Mouse (Mus musculus): ENCODE measurements around the gene 1700003E16Rik.

Gene 1700003E16Rik

DNA sequence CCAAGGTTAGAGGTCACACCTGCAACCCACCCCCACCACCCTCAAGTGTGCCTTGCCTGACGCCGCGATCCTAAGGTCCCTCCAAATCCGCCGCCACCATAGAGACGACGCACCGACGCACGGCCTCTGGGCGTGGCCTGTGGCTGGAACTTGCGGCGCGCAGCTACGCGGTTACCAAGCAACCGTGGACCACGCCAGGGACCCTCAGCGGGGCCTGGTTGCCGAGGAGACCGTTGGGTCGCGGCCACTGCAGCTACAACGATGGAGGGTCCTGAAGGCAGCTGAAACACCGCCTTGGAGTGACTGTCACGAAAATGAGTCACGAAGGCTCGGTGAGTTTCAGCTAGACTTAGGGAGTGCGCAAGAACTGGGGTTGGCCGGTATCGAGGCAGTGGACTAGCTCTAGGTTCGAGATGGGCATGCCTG is at the start of gene 1700003E16Rik, which contains the start of gene Wdr54:
Gene 1700003E16Rik (plus strand): TSS at position 146 of the 426 bp plus-strand sequence.
Gene Wdr54 (minus strand): TSS at position 139 of the 426 bp plus-strand sequence.
- no peak for DNase-seq (ENCODE audit: low read depth, low spot score)

DNA sequence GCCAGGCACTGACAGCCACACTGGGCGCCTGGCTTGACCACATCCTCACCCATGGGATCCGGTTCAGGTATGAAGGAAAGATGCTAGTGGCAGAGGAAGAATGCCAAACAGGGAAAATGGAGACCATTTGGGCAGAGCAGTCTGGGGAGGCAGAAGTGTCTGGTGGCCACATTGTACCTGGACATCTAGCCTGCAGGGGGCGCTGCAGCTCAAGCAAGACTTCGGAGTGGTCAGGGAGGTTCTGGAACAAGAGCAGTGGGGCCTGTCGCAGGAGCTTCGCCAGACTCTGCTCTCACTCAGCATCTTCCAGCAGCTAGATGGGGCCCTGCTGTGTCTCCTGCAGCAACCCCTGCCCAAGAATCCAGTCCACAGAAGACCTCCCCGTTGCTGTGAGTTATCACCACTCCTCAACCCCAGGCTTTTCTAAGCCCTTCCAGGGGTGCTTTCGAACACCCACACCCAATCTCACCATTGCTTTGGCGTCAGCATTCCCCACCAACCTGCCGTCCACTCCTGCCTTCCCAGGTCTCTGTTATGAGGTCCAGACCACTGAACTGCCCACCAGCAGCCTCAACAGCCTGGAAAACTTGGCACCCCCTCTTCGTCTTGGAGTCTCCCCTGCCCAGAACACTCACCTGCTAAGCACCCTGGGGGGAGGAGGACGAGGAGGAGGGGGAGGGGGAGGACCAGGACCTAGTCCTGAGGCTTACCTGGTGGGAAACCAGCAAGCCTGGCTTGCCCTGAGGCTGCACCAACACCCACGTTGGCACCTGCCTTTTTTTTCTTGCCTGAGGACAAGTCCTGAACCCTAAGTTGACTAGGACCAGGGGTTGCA is 48.4 kb upstream of the 1700003E16Rik start:
- DNase-seq (ENCODE audit: low read depth, low spot score), result no peak

DNA sequence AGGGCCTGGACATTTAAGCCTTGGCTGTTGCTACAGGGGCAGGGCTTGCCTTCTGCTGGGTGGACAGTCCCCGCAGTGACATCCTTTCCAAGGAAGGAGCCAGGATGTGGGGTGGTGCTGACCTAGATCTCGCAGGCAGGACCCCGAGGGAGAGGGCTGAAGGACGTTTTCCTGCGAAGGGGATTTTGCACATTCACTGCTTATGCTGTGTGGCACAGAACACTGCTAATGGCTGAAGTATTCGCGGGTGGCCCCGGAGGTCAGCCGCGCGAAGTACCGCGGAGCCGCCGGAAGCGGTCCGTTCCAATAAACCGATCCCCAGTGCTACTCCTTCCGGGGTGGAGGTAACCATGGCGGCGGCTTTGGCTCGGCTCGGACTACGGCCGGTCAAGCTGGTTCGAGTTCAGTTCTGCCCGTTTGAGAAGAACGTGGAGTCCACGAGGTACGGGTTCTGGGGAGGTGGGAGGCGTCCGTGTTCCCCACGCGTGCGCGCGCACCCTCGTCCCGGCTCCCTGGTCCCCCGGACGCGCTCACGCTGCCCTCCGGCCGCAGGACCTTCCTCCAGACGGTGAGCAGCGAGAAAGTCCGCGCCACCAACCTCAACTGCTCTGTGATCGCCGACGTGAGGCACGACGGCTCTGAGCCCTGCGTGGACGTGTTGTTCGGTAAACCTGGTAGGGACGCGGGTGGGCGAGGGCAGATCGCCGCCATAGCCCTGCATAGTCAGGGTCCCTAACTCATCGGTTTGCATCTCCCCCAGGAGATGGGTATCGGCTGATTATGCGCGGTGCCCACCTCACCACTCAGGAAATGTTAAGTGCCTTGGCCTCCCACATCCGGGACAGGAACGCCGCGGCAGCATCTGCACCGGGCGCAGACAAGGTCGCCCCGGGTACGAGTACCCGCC is 47.2 kb upstream of the 1700003E16Rik start, which contains the start of gene Mrpl53:
Gene Mrpl53 (plus strand): TSS at position 279 of the 907 bp plus-strand sequence.
- no peak for DNase-seq (ENCODE audit: low read depth, low spot score)

DNA sequence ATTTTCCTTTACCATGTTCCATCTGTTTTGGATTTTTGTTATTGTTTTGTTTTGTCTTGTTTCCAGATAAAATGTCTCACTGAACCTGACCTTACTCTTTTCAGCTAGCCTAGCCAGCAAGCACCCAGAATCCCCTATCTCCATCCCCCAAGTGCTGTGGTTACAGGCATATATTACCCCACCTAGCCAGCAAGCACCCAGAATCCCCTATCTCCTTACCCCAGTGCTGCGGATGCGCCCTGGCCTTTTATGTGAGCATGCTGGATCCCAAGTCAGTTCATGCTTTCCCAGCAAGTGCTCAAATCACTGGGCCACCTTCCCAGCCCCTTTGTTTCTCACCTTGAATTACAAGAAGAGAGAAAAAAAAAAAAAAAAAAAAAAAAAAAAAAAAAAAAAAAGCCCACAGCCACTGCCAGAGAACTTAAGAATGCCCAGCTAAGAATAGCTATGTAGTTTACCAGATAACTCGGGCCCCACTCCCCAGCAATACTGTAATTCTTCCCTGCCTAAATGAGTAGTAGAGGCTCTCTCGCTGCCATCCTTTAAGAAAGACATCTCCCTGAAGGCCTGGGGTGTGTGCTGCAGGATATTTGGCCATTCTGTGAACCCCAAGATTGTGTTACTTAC is 44.6 kb upstream of the 1700003E16Rik start:
- DNase-seq (ENCODE audit: low read depth, low spot score), result no peak

GRCm38 (mm10) chr6:83115011-83115671 is 41.1 kb upstream of the 1700003E16Rik start, which contains the start of gene Mogs:
Mogs (plus strand) TSS chr6:83115496.
- DNase-seq (ENCODE audit: low read depth, low spot score), result no peak

GRCm38 (mm10) chr6:83115682-83116372 is 40.4 kb upstream of the 1700003E16Rik start:
- DNase-seq (ENCODE audit: low read depth, low spot score), result no peak

DNA sequence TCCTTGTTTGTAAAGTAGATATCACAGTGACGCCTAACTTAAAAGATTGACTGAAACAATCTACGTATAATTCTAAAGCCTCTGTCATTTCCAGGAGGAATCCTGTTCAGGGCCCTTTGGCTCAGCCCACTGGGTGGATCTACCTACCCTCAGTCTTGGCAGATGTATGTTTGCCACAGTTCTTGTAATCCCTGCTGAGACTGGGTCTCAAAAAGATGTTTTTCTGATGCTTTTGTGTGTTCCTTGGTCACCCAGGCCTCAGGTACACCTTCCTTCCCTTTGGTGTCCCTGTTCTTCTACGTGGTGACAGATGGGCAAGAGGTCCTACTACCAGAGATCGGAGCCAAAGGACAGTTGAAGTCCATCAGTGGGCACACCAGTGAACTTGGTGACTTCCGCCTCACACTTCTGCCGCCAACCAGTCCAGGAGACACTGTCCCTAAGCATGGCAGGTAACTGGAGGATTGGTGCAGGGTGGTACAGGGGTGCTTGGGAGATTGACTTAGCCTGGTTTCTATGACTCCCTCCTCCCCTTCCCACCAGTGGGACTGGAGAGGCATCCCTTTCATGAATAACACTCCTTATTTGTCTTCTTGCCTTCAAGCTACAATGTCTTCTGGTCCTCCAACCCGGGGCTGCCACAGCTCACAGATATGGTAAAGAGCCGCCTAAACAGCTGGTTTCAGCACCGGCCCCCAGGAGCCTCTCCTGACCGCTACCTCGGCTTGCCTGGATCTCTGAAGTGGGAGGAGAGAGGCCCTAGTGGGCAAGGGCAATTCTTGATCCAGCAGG is 39.6 kb upstream of the 1700003E16Rik start:
- DNase-seq (ENCODE audit: low read depth, low spot score), result no peak

DNA sequence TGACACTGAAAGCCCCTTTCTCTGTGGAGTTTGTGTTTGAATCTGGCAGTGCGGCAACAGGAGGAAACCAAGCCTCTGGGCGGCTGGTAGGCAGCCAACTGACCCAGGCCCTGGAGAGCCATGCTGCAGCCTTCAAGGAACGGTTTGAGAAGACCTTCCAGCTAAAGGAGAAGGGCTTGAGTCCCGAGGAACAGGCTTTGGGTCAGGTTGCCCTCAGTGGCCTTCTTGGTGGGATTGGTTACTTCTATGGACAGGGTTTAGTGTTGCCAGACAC is 39.1 kb upstream of the 1700003E16Rik start:
- DNase-seq (ENCODE audit: low read depth, low spot score), result no peak

DNA sequence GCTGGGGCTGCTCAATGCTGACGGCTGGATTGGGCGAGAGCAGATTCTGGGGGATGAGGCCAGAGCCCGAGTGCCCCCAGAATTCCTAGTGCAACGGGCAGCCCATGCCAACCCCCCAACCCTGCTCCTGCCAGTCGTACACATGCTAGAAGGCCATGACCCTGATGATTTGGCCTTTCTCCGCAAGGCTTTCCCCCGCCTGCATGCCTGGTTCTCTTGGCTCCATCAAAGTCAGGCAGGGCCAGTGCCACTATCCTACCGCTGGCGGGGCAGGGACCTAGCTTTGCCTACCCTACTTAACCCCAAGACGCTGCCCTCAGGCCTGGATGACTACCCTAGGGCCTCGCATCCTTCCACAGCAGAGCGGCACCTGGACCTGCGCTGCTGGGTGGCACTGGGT is 38.6 kb upstream of the 1700003E16Rik start:
- DNase-seq (ENCODE audit: low read depth, low spot score), result no peak

- DNase-seq (ENCODE audit: low read depth, low spot score), result no peak
These were observed 37.8 kb upstream of the 1700003E16Rik start for GRCm38 (mm10) chr6:83118369-83118768.

- DNase-seq (ENCODE audit: low read depth, low spot score), result no peak
These were observed 37.1 kb upstream of the 1700003E16Rik start for GRCm38 (mm10) chr6:83118825-83119733.

DNA sequence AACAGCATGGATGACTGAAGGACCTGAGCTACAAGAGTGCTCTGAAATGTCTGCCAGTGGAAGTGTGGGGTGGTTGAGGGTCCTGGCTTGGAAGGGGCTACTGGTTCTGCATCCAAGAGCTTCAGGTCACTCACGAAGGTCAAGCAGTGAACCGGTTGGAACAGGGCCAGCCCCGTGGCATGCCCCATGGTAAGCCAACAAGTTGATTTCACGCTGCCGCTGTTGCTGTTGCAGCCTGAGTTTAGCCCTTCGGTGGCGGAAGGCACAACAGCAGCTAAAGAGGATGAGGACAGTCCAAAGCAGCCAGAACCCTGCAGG is 36.5 kb upstream of the 1700003E16Rik start:
- DNase-seq (ENCODE audit: low read depth, low spot score), result no peak

DNA sequence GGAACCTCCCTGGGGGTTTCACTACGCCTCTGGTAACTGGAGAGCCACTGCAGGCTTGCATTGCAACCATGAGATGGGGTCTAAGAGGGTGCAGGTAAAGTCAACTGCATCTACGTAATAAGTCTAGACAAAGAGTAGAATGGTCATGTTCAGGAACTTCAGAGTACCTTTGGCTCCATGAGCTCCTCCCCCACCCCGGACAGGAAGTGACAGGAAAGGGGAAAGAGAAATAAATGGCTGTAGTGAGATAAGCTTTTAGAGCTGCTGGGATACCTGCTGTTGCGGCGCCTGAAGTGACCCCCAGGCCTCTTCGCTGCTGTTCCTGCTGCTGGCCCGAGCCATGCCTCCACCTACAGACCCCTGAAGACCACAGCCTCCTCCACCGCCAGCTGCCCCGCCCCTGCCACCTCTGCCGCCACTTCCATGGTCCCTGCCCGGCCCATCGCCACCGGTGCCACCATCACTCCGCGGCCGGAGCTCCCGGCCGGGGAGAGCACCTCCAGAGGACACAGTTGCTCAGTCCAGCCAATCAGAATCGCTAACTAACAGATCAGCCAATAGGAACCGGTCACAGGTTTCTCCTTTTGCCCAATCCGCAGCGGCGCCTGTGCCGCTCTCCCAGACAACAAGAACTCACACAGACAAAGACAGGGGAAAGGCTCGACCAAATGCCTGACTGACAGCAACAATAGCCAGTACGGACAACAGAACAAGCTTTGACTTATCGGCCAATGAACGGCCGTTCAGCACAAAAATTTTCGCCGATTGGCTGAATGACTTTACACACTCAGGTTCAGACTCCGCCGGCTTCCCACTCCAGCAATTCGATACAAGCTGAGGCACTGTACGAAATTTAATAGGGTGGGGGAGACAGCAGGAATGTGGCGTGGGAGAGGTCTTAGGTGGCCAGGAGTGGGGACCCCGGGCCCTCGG is 35.0 kb upstream of the 1700003E16Rik start, which contains the start of gene Wbp1:
Gene Wbp1 (minus strand): TSS at position 630 of the 933 bp plus-strand sequence.
- DNase-seq (ENCODE audit: low read depth, low spot score), result peak; percentile 96

DNA sequence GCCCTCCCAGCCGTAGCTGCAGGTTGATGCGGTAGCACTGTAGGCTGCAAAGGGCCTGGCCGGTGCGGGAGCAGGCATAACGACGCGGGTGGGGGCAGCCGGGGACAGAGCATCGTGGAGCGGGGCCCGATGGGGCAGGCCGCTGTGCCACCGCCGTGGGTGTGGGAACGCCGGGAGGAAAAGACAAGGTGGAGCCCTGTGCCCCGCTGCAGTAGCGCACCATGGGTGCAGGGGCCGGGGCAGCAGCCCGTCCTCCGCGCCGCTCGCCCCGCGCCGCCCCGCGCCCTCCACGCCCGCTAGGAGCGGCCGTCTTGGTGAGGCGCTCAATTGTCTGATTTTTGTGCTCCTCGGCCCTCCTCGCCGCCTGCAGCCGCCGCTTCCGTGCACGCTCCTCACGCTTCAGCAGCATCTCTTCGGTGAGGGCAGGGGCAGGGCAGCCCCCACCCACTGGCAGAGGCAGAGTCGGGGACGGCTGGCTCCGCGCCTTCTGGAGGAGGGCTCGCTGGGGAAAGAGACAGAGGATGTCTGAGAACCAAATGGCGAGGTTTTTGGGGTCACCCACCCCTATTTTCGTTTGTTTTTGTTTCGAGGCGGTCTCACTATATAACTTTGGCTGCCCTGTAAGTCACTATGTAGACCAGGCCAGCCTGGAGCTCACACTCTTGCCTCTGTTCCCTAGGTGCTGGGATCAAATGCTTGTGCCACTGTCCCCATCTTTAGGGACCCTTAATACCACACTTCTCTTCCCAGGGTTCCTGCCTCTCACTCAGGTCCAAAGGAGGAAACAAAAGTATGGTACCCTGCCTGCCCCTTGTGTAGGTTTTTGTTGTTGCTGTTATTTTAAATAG is 34.1 kb upstream of the 1700003E16Rik start:
- DNase-seq (ENCODE audit: low read depth, low spot score), result no peak

DNA sequence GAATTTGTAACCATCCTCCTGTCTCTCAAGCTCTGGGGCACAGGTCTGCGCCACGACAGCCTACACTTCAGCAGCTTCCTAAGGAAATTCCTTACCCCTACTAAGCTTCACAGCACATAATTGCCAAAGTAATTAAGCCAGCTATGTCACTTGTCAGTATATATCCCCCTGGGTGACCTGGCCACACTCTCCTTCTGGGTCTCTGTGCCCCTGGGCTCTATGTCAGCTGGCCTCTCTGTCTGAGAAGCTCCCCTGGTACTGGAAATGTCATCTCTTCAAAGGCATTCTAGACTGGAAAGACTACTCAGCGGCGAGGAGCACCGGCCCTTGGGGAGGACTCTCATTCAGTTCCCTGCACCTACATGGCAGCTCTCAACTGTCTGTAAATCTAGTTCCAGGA is 33.2 kb upstream of the 1700003E16Rik start:
- DNase-seq (ENCODE audit: low read depth, low spot score), result no peak

- DNase-seq (ENCODE audit: low read depth, low spot score), result peak; percentile 87
These were observed 31.3 kb upstream of the 1700003E16Rik start for GRCm38 (mm10) chr6:83124851-83125312.

DNA sequence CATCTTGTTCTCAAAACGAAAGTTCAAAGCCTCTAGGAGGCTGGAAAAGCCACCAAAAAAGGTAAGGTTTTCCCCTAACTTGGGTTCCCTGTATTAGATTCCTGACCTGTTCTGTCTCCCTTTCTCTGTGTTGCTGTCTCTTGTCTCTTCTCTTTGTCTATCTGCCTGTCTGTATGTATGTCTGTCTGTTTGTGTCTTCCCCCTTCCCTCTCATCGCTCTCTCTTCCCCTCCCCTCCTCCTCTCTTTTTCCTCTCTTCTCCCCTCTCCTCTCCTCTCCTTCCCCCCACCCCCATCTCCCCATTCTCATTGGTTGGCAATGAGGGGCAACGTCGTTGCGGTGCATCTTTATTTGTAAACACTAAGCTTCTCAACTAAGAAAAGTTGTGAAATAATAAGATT is 30.9 kb upstream of the 1700003E16Rik start, which contains the start of gene Ino80b:
Gene Ino80b (minus strand): TSS at position 101 of the 400 bp plus-strand sequence.
- DNase-seq (ENCODE audit: low read depth, low spot score), result no peak
